Mouse (Mus musculus): ENCODE measurements at regions not wholly inside any gene's neighbourhood (a gene's known extent, or its start where the extent isn't known, plus 50 kb on each side); places are given as distances from the start of the nearest gene placed in this dataset.
A peak's percentile ranks its signal among the peaks of the same experiment; 100 is the strongest.

- DNase-seq (ENCODE audit: low read depth), result no peak
Observed at GRCm38 (mm10) chr11:44229996-44230395, 169.9 kb upstream of the Il12b start.

DNA sequence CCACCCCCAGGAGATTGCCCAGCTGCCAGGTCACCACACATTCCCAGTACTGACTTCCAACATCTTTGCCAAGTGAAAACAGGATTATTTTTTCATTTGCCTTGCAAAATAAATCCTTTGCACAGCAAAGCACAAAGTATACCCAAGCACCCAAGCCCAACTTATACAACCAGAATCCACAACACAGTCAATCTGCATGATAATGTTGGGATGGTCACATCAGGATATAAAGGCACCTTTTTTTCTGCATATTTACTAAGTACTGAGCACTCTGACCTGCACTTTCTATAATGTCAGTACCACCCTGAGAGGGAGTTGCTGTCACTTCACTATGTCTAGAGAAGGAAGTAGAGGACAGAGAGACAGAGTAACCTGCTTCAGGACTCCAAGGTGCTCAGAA, 164.4 kb upstream of the Il12b start:
- DNase-seq (ENCODE audit: low read depth), result no peak

DNA sequence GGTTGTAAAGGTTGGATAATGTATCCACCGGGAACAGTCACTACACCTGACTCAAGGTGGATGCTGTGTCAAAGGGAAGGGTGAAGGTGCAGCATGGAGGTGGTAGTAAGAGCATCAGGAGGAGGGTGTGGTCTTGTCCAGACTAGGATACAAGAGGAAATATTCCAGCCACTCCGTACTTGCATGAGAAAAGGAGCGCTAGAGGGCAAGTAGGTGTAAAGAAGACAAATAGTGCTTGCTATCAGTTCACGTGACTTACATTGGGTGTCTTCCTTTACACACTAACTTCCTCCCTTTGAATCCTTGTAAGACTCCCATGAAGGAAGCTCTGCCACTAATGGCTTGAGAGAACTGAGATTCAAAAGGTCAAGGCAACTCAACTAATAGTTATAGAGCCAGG, 161.8 kb upstream of the Il12b start:
- no peak for DNase-seq (ENCODE audit: low read depth)

- DNase-seq (ENCODE audit: low read depth), result no peak
Observed at GRCm38 (mm10) chr11:44238598-44238997, 161.3 kb upstream of the Il12b start.

- no peak for DNase-seq (ENCODE audit: low read depth)
Observed at GRCm38 (mm10) chr11:44243184-44243583, 156.7 kb upstream of the Il12b start.

DNA sequence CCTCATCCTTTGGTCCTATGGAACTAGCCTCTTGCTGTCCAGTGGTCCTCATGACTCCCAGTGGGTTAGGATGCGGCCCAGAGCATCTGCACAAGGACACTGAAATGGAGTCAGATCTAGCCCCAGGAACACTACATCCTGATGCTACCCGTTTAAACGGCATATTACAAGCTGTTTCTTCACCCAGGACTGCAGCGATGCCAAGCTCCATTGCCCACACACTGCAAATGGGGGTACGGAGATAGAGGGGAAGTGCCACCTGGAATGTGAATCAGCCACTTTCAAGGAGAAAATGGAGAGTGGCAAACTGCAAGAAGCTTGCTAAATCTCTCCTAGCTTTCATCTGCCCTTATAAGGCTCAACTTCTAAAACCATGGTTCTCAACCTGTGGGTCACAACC, 148.0 kb upstream of the Il12b start:
- no peak for DNase-seq (ENCODE audit: low read depth)

DNA sequence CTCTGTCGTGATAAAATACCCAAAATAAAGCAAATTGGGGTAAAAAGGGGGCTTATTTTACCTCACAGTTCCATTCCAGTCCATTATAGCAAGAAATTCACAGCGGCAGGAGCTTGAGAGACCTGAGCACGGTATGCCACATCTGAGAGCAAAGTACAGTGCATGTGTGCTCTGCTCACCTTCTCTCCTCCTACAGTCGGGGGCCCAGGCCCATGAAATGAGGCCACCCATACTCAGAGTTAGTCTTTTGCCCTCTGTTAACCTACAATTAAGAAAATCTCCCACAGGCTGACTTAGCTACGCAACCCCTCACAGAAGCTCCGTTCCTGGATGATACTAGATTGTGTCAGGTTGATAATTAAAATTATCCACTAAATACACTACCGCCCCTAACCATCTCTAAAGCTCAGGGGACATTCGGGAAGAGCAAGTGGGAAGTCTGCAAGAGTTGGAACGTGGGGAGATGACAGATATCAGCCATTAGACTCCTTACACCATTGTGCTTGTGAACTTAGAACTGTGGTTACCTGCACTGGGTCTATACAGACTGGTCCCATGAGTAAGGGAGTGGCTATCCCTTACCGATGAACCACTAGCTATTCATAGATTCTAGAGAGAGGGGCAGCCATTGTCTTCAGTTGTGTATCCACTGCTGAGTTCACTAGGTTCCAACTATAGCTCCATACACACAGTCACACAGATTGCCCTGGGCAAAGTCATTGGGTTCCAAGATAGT, 139.3 kb upstream of the Il12b start:
- no peak for DNase-seq (ENCODE audit: low read depth)

GRCm38 (mm10) chr11:44261657-44262056, 138.2 kb upstream of the Il12b start:
- no peak for DNase-seq (ENCODE audit: low read depth)

- DNase-seq (ENCODE audit: low read depth), result no peak
Observed at GRCm38 (mm10) chr11:44262571-44262970, 137.3 kb upstream of the Il12b start.

- DNase-seq (ENCODE audit: low read depth), result no peak
Observed at GRCm38 (mm10) chr11:44272268-44272667, 127.6 kb upstream of the Il12b start.

DNA sequence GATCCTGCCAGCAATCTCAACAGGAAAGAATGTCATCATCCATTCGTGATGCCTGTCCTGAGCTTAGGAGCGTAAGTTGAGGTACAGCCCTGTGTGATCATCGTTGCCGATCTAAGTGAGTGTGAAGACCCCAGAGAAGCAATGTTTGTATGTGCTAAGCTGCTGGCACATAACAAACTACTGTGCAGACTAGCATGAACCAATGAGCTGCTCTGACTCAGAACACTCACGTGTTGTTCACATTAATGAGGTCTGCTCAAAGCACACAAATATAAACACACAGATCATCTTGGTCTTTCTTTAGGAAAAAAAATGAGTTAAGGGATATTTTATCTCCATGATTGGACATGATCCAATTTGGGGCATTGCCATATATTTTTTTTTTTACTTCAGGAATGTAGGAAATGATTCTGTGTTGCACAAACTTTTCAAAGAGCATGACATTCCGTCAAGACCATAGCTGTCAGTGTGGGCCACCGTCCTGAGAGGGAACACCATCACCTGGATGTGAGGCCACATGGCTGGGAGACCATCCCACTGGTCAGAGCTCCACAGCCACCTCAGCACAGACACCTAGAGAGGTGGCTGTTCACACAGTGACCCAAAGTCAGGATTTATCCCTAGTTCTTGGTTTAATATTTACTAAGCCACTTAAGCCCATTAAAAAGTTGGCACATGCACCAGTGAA, 121.2 kb upstream of the Il12b start:
- DNase-seq (ENCODE audit: low read depth), result peak; percentile 49

DNA sequence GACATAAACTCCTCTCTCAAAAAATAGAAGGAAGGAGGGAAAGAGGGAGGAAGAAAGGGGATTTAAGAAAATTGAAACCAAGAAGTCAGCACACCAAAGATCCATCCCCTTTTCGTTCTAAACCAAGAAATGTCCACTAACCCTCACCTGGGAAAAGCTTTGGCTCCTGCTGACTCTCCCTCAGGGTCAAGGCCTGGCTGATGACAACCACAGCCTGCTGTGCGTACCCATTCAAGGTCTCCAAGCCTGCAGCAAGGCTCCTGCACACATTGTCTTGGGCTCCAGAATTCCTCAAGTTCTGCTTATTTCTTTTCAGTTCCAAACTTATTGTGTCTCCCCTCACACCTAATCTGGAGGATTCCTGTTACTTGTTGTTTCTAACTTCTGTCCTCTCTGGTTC, 113.9 kb upstream of the Il12b start:
- DNase-seq (ENCODE audit: low read depth), result no peak

DNA sequence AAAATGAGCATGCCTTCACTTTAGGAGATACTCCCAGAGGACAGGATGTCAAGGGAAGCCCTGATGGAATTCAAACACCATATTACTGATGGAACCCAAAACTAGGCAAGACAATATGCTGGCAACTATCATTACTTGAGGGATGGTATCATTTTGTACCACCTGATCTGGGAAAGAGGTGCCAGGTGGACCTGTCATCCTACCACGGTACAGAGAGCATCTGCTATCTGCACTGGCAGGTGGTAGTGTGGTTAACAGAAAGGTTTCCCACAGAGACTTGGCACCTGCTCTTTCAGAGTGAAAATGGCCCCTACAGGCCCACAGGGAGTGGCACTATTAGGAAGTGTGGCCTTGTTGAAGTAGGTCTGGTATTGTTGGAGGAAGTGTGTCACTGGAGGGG, 111.0 kb upstream of the Il12b start:
- no peak for DNase-seq (ENCODE audit: low read depth)

DNA sequence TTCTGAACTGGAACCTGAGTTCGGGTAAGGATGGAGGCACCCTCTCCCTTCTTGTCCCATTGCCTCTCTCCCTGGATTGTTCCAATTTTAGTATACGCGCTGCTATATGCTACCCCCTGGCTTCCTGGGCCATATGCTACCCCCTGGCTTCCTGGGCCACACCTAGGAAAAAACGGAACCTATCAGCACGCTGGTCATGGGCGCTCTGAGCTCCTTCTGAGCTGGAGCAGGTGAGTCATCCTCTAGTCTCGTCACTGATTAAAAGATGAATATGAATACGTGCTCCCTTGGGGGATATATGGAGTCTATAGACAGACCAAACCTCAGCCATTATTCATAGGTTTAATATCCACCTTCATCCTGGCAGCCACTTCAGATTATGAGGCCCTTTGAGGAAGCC, 96.1 kb upstream of the Il12b start:
- DNase-seq (ENCODE audit: low read depth), result peak; percentile 68

DNA sequence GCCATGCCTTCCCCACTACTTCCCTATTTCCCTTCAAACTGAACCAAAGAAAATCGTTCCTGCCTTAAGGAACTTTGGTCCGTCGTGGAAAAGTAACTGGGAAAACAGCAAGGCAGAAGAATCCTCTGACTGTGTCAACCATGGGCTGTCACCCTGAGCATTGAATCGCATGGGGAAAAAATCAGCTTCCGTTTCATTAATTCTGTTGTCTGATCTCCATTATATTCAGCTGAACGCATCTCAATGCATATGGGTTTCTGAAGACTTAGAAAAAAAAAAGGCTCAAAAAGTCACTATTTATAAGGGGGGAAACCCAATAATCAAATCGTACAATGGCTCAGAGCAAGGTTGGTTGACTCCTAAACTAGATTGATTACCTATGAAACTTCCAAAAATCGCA, 83.8 kb upstream of the Il12b start:
- no peak for DNase-seq (ENCODE audit: low read depth)

- no peak for DNase-seq (ENCODE audit: low read depth)
Observed at GRCm38 (mm10) chr11:44319136-44319535, 80.7 kb upstream of the Il12b start.

DNA sequence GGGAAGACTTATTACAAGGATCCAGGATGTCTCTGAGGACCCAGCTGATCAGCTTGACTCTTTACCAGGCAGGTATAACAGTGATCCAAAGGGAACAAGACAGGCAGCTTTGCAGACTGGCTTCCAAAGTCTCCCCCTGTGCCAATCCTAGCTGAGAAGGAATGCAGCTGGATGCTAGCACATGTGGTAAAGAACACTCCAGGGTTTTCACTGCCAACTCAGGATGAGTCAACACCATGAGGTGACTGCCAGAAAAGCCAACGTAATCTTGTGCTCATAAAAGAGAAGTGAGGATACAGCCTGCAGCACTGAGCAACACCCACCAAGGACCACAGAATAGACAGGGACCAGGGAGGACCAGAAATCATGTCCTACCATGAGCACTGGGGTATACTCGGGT, 76.5 kb upstream of the Il12b start:
- DNase-seq (ENCODE audit: low read depth), result peak; percentile 96

DNA sequence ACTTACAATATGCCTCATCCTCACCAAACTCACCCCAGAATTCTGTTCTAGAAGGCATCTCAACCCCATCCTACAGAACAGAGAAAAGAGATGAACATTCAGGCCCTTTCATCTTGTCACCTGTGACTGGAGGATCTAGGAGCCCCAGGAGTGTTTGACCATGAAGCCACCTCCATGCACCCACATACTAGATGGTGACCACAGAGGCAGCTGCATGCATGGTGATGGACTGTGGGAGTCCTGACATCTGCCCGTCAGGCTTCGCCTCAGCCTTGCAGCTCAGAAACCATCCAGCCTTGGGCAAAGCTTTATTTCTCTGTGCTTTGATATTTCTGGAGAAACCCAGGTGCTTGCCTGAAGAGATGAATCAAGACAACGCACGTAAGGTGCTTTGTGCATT, 74.8 kb upstream of the Il12b start:
- DNase-seq (ENCODE audit: low read depth), result no peak

GRCm38 (mm10) chr11:44325525-44325924, 74.3 kb upstream of the Il12b start:
- DNase-seq (ENCODE audit: low read depth), result peak; percentile 36

DNA sequence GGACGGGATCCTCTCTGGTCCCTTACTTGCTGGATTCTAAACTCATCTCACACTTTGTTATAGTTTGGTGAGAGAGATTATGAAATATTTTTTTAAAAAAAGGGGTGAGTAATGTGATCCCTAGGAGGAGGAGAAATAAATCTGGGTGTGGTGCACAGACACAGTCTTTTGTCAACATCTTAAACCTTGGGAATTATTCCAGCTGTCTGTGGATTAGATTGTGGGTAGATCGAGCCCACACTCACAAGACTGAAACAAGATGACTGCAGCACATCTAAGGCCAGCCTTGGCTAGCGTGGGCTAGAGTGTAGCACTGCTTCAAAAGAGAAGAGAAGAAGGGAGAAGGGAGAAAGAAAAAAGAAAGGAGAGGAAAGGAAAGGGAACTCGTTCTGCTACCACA, 70.4 kb upstream of the Il12b start:
- DNase-seq (ENCODE audit: low read depth), result peak; percentile 67

- DNase-seq (ENCODE audit: low read depth), result no peak
Observed at GRCm38 (mm10) chr11:44330438-44330837, 69.4 kb upstream of the Il12b start.

DNA sequence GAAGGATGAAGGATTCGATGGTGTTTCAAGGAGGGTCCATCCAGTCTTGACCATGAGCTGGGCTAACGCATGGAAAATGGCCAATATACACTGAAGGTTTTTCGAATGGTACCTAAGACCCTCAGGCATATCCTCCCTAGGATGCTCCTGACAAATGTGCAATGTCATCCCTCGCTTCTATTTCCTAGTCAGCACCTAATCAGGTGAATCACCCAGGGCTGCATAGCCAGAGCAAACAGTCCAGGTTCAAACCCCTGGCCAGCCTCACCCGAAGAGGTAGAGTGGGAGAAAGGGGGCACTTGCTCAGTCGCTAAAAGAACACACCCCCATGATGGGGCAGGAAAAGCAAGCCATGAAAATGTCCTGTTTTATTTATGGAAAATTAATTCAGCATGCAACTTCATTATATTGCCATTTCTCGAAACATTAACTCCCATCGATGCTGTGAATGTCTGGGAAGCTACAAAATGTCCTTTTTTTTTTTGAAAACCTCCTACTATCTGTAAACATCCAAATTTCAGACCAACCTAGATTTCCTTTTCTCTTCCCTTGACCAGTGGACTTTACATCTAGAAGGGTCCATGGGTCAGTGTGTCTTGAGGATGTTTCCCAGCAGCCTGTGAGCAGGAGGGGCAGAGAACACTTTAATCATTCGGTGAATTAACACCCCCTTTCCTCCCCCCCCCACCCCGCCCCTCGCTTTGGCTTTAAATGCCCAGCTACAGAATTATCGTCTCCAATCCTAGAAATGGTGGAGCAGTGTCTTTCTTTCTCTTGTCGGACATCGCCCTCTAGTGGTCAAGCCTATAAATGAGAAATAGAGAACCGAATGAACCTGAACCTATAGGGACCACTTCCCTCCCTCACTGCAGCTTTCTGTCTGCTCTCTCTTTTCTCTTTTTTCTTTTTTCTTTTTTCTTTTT, 68.8 kb upstream of the Il12b start:
- peak; percentile 92 for DNase-seq (ENCODE audit: low read depth)

GRCm38 (mm10) chr11:44331774-44332129, 68.1 kb upstream of the Il12b start:
- DNase-seq (ENCODE audit: low read depth), result no peak
